Mouse (Mus musculus) midbrain, embryonic 12.5 days (tissue): Measurements from ENCODE around the gene Casq1. TPM values are rescaled to one million over a fixed set of nuclear protein-coding genes. Genes with fewer than 3 reads are reported as not detected.

Source experiments
- ATAC-seq: fragments of 200-750 bp; cut with Nextera tagmentation; 2 replicates; pipeline ENCODE4 v1.8.0; 2017; ENCODE audit warnings: low read depth, moderate TSS enrichment, moderate library complexity; ENCODE audit not compliant: low FRiP score
- H3K27ac ChIP-seq: fragments of 300-500 bp; sonication (generic); replicated peaks from 2 replicates; pipeline ENCODE4 v1.5.1; 2016; ENCODE audit warnings: mild to moderate bottlenecking
- H3K27me3 ChIP-seq: fragments of 300-500 bp; sonication (generic); 2 replicates; pipeline ENCODE4 v1.6.1; 2016; ENCODE audit warnings: mild to moderate bottlenecking
- H3K36me3 ChIP-seq: fragments of 300-500 bp; sonication (generic); 2 replicates; pipeline ENCODE4 v1.6.1; 2016
- H3K4me1 ChIP-seq: fragments of 300-500 bp; sonication (generic); 2 replicates; pipeline ENCODE4 v1.6.1; 2016
- H3K4me2 ChIP-seq: fragments of 300-500 bp; sonication (generic); replicated peaks from 2 replicates; pipeline ENCODE4 v1.6.1; 2016; ENCODE audit warnings: mild to moderate bottlenecking, moderate library complexity
- H3K4me3 ChIP-seq: fragments of 300-500 bp; sonication (generic); 2 replicates; pipeline ENCODE4 v1.5.1; 2016; ENCODE audit warnings: mild to moderate bottlenecking
- H3K9ac ChIP-seq: fragments of 300-500 bp; sonication (generic); replicated peaks from 2 replicates; pipeline ENCODE4 v1.6.1; 2016; ENCODE audit warnings: mild to moderate bottlenecking, moderate library complexity
- H3K9me3 ChIP-seq: fragments of 300-500 bp; sonication (generic); 2 replicates; pipeline ENCODE4 v1.6.1; 2016; ENCODE audit warnings: mild to moderate bottlenecking
- WGBS: fragments of 180-500 bp; shearing (Covaris S2); methylation state at CpG from one replicate; pipeline ENCODE4 v1.1.7; 2016; 5-methylcytosine and 5-hydroxymethylcytosine counted together
- polyA plus RNA-seq: library from polyadenylated mRNA; unstranded; fragments of >200 nt; fragmentation: Nextera tagmentation; extraction: Ambion mirVana; gene quantifications from 2 replicates; pipeline ENCODE4 v1.2.1, GENCODE M21; 2016

Gene Casq1
- polyA plus RNA-seq, 1 experiment from 2014 or later, result 2.1 TPM

DNA sequence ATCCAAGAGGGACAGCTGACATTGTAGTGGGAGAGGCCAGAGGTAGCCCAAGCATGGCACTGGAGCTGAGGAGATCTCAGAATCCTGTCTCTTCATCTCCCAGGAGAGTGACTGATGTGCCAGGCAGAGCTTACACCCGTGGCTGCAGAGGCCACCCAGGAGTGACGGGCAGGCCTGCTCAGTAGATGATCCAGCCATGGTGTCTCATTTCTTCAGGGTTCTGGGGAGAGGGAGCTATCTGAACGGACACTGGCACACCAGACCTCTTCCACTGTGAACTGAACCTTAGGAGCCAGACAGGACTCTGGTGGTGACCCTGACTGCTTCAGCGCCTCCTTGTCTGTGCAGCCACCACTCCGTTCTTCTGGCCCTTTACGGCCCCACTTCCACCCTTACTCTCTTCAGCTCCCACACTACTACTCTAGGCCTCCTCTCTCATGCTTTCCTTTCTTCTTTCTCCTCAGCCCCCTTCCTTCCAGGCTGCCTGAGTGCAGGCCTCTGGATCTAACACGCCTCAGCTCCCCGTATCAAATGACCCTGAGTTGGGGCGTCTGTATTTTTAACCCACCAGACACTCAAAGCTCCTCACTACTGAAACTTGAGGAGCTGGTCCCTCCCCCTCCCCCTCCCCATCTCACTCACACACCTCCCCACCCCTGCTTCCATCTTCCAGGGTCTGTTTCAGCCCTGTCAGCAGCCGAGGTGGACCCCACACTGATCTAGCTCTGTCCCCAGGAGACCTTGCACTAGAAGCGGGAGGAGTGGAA is 1.8 kb upstream of the Casq1 start:
- H3K9me3 ChIP-seq, result no peaks in the 10 kb centered on the region
- no peak overlapping the region for H3K4me3 ChIP-seq
- WGBS, result 45% methylated on average over 11 of the region's 11 CpGs
- no peak for ATAC-seq
- no peaks in the 10 kb centered on the region for H3K36me3 ChIP-seq
- H3K27ac ChIP-seq, result no peak overlapping the region
- H3K9ac ChIP-seq, result peak overlapping the region; percentile 7; the same call in 1 of the 2 replicates
- H3K4me2 ChIP-seq, result no peak overlapping the region
- peaks cover 51% of the 10 kb centered on the region for H3K4me1 ChIP-seq
- no peaks in the 10 kb centered on the region for H3K27me3 ChIP-seq

DNA sequence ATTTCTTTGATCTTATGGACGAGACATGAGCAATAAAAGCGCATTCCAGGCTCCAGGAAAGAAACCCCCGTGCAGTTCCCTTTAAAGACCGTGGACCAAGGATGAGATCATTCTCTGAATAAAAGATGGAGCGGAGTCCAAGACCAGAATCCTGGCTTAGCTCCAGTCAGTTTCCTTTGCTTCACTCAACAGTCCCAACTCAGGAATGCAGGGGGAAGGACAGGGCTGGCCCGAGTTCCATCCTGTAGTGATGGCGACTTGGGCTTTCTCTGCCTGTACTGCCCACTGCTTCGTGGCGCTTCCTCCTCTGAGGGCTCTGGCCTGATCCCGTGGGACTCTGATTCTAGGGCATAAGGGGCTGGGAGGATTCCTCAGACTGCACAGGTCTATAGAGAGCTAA is 746 bp upstream of the Casq1 start:
- ATAC-seq, result peak; percentile 10; the same call in 1 of the 2 replicates

DNA sequence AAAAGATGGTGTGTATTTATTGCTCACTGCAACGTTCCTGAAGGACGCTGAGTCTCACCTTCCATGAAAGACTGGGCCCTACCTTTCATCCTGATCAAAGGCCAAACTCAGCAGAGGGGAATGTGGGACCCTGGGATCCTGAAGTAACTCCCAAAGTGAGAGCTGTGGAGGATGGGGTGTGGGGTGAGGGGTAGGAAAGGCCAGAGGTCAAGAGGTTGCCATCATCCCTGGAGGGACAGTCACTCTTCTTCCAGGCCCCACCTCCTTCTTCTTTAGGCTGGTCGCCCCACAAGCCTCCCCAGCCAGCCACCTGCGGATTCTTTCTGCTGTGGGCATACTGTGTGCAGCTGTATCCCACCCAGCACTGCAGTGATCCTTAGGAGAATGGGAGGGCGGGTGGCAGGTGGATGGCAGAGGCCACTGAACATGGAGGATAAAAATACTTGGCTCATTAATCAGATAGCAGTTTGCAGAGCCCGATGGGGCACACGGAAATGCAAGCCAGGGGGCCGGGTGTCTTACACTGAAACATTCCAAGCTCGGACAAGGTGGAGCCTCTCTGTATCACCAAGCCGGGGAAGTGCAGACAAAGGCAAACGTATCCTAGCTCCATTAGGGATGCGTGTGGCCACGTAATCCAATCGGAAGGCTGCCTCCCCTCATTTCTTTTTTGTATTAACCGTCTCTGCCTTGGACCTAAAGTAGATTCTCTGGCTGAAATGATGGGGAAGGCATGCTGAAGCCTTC is 1.3 kb downstream of the Casq1 start:
- Histone ChIP-seq H3K27ac (no peak overlapping the region), H3K9me3 (no peaks in the 10 kb centered on the region), H3K36me3 (no peaks in the 10 kb centered on the region), H3K27me3 (0 out of 2 replicates have a peak, but pooled peaks cover 5% of the 10 kb centered on the region), H3K4me2 (no peak overlapping the region), H3K9ac (no peak overlapping the region), H3K4me3 (no peak overlapping the region), H3K4me1 (peaks cover 61% of the 10 kb centered on the region)
- 50% methylated on average over 15 of the region's 15 CpGs for WGBS
- no peak for ATAC-seq

More for the DNA sequence above, 746 bp upstream of the Casq1 start:
- no peaks in the 10 kb centered on the region for H3K36me3 ChIP-seq
- 49% methylated on average over 10 of the region's 10 CpGs for WGBS
- H3K9me3 ChIP-seq, result no peaks in the 10 kb centered on the region
- H3K4me3 ChIP-seq, result no peak overlapping the region
- H3K4me2 ChIP-seq, result no peak overlapping the region
- peak overlapping the region; percentile 1; the same call in 1 of the 2 replicates for H3K27ac ChIP-seq
- H3K9ac ChIP-seq, result 0 out of 2 replicates have a peak overlapping the region, but pooled peaks have one; percentile 1
- peaks cover 52% of the 10 kb centered on the region for H3K4me1 ChIP-seq
- 0 out of 2 replicates have a peak, but pooled peaks cover 2% of the 10 kb centered on the region for H3K27me3 ChIP-seq

DNA sequence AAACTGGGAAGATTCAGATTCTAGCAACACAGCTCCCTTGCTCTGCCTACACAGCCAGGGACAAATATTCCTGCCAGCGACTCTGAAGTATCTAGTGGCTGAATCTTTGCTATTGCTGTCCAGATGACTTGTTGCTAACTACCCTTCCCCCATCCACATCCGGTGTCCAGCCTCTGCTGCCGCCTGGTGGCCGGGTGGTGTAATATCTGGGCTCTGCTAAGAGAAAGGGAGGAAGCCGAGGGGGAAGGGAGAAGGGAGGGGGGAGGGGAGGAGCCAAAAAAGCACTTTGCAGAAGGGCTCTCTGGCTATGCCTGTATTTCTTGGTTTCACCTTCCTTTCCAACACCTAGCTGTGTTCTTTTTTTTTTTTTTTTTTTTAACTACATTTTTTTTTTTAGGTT is 2.5 kb downstream of the Casq1 start:
- peaks cover 10% of the 10 kb centered on the region; the same call in 1 of the 2 replicates for H3K27me3 ChIP-seq
- H3K4me2 ChIP-seq, result peak overlapping the region; percentile 35; the same call in 1 of the 2 replicates
- ATAC-seq, result peak; percentile 59
- 2% methylated on average over 5 of the region's 5 CpGs for WGBS
- H3K4me3 ChIP-seq, result no peak overlapping the region
- no peak overlapping the region for H3K9ac ChIP-seq
- peaks cover 65% of the 10 kb centered on the region for H3K4me1 ChIP-seq
- H3K9me3 ChIP-seq, result no peaks in the 10 kb centered on the region
- H3K36me3 ChIP-seq, result no peaks in the 10 kb centered on the region
- H3K27ac ChIP-seq, result peak overlapping the region; percentile 52; the same call in 1 of the 2 replicates

DNA sequence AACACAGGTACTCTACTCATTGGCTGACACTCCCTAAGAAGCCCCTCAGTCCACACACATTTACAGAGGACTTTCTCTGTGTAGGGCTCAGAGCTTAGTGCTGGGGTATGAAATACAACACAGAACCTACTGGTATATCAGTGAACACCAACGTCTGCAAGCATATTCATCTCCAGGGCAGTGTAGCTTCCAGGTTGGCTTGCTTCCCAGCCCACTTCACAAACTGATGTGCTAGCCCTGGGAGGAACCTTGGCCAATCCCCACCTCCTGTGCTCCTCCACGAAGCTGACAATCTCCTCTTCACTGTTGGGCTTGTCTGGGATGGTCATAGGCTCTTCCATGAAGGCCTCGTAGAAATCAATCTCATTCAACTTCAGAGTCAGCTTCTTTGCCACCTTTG is 4.9 kb downstream of the Casq1 start:
- WGBS, result 78% methylated on average over 3 of the region's 3 CpGs
- peaks cover 10% of the 10 kb centered on the region; the same call in 1 of the 2 replicates for H3K27me3 ChIP-seq

DNA sequence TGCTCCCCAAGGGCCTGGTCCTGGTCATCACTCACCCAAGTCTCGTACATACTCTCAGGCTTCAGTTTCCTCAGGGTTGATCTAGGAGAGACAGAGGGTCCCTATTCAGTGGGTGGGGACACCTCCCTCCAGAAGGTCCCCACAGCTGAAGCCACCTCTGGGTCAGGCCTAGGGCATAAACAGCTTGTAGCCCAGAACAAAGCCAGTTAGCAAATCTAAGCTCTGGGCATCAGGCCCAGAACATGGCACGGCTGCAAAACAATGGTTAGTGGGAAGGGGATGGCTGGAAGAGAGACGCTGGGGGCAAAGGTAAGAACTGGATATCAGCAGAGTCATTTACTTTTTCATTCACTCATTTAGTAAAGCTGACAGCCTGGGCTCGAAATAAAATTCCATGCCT is 5.9 kb downstream of the Casq1 start:
- WGBS, result 47% methylated on average over 4 of the region's 4 CpGs
- no peaks in the 10 kb centered on the region for H3K9me3 ChIP-seq
- peak; percentile 16; the same call in 1 of the 2 replicates for ATAC-seq
- no peak overlapping the region for H3K9ac ChIP-seq
- H3K4me2 ChIP-seq, result no peak overlapping the region
- H3K27me3 ChIP-seq, result peaks cover 10% of the 10 kb centered on the region; the same call in 1 of the 2 replicates
- no peak overlapping the region for H3K4me3 ChIP-seq
- no peaks in the 10 kb centered on the region for H3K36me3 ChIP-seq
- peak overlapping the region; percentile 47 for H3K27ac ChIP-seq
- H3K4me1 ChIP-seq, result peaks cover 33% of the 10 kb centered on the region

More for the DNA sequence above, 4.9 kb downstream of the Casq1 start:
- Histone ChIP-seq H3K27ac (no peak overlapping the region), H3K4me2 (no peak overlapping the region), H3K4me1 (peaks cover 41% of the 10 kb centered on the region), H3K36me3 (no peaks in the 10 kb centered on the region), H3K9me3 (no peaks in the 10 kb centered on the region), H3K4me3 (no peak overlapping the region), H3K9ac (no peak overlapping the region)
- no peak for ATAC-seq

DNA sequence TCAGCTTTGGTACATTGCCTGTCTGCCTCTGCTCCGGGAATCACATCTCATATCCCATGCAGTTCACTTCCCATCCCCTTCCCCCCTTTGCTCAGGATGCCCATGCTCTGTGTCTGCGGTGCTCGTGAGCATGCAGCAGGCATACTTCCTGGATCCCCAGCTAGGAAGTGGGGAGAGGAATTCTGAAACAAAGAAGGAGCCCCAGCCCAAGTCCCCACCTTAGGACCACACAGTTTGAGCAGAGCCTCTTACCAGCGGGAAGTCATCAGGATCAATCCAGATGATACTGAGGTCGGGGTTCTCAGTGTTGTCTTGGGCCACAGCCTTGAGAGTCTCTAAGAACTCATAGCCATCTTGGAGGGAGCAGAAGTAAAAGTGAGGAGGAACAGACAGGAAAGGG is 6.9 kb downstream of the Casq1 start:
- H3K9ac ChIP-seq, result no peak overlapping the region
- 56% methylated on average over 5 of the region's 5 CpGs for WGBS

DNA sequence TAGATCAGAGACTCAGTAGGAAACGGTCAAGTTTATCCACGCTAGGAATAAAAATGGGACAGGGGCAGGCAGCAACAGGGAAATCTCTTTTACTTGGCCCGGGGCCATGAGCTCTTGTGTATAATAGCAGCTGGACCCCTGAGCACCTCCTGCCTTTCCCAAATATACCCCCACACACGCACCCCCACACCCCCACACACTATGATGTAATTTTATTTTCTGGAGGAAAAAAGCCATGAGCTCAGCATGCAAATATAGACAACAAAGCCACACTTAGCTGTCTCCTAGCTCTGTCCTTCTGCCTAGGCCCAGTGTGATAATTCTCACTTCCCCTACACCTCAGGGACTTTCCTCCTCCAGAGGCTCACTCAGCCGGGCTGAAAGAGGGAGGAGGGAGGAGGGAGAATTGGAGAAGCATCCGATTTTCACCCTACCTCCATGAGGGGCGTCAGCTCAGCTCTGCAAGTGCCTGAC is 12.5 kb downstream of the Casq1 start:
- Histone ChIP-seq H3K36me3 (no peaks in the 10 kb centered on the region), H3K27ac (peak overlapping the region; percentile 95), H3K4me3 (peak overlapping the region; percentile 73; the same call in 1 of the 2 replicates), H3K4me2 (peak overlapping the region; percentile 95), H3K9ac (no peak overlapping the region), H3K4me1 (peaks cover 51% of the 10 kb centered on the region), H3K9me3 (no peaks in the 10 kb centered on the region), H3K27me3 (no peaks in the 10 kb centered on the region)
- 11% methylated on average over 7 of the region's 7 CpGs for WGBS
- no peak for ATAC-seq

More for the DNA sequence above, 6.9 kb downstream of the Casq1 start:
- peaks cover 27% of the 10 kb centered on the region for H3K4me1 ChIP-seq
- no peaks in the 10 kb centered on the region for H3K36me3 ChIP-seq
- no peak overlapping the region for H3K27ac ChIP-seq
- H3K9me3 ChIP-seq, result no peaks in the 10 kb centered on the region
- H3K4me3 ChIP-seq, result no peak overlapping the region
- peaks cover 10% of the 10 kb centered on the region; the same call in 1 of the 2 replicates for H3K27me3 ChIP-seq
- H3K4me2 ChIP-seq, result no peak overlapping the region
- ATAC-seq, result no peak

DNA sequence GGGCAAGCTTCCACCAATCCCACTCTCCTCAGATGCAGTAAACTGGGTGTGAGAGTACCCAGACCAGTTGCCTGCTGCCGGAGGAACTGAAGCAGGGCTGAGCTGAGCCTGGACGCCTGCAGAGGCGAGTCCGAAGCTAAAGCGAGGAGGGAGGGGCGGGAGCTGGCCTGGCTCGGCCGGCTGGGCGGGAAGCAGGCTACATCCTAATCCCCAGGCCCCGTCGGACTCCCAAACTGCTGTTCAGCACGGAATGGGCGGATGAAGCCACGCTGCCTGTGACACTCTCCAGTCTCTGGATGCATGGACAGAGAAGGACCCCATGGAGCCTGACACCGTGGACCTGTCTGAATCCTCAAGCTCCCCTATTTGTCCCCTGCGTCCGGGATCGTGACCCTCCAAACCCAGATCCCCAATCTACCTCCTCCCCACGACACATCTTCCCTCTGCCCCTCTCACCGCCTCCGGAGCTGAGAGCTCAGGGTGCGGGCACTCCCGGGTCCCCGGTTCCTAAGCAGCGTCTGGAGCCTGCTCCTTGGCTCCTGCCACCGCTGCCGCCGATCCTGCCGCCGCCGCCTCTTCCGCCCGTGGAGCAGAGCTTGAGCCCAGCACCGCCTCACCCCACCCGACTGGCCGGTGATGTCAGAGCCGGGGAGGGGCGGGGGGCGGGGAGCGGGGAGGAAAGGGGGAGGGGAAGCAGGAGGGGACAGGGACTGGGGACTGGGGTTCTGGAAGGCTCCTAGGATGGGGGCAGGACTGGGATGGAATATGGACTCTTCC is 13.3 kb downstream of the Casq1 start, which contains the start of gene Pea15a:
Gene Pea15a (minus strand): TSS at position 664 of the 777 bp plus-strand sequence.
- Histone ChIP-seq H3K4me1 (peaks cover 59% of the 10 kb centered on the region), H3K36me3 (no peaks in the 10 kb centered on the region), H3K9me3 (no peaks in the 10 kb centered on the region), H3K4me2 (peak within 1 kb of the TSS; percentile 95), H3K9ac (peak within 1 kb of the TSS; percentile 92), H3K27me3 (no peaks in the 10 kb centered on the region), H3K4me3 (peak within 1 kb of the TSS; percentile 73), H3K27ac (peak within 1 kb of the TSS; percentile 95)
- WGBS, result under 1% methylated on average over 39 of the region's 40 CpGs
- ATAC-seq, result peak; percentile 61

DNA sequence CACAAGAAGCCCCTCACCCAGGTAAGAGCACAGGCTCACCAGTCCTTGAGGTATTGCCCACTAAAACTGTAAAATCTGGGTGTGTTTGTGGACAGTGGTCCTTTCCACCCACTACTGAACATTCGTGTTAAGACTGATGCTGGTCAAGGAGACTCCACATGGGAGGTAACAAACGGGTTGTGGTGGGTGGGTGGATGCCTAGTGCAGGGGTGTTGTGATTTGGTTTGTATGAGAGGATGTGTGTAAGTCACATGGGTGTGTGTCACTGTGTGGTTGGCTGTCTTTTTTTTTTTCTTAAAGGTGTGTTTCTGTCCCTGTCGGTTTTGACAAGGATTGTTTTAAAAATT is 14.0 kb downstream of the Casq1 start:
- WGBS, result 7% methylated on average over 3 of the region's 3 CpGs
- Histone ChIP-seq H3K4me2 (peak overlapping the region; percentile 95), H3K9ac (peak overlapping the region; percentile 92), H3K36me3 (no peaks in the 10 kb centered on the region), H3K9me3 (no peaks in the 10 kb centered on the region), H3K27me3 (no peaks in the 10 kb centered on the region), H3K4me3 (peak overlapping the region; percentile 73), H3K4me1 (peaks cover 65% of the 10 kb centered on the region), H3K27ac (peak overlapping the region; percentile 95)
- ATAC-seq, result no peak
